Mouse (Mus musculus) spleen, adult 18-20 months (tissue): ENCODE measurements around the gene Tet3.
"Not testable (repeated sequence)": the region's sequence is repeated elsewhere in the genome, so short reads cannot be mapped to it uniquely, and the experiment has no call there.

Source experiments
- DNase-seq, 2 experiments: peaks; one replicate each; pipeline ENCODE4 v3.0.0; 2022; ENCODE audit warnings: mixed read lengths in 2 of 2

The Tet3 gene

GRCm38 (mm10) chr6:83361523-83362248 lies 97.2 kb downstream of the Tet3 start:
- DNase-seq, result no peak

GRCm38 (mm10) chr6:83357436-83357835 lies 101.4 kb downstream of the Tet3 start:
- DNase-seq, result no peak

DNA sequence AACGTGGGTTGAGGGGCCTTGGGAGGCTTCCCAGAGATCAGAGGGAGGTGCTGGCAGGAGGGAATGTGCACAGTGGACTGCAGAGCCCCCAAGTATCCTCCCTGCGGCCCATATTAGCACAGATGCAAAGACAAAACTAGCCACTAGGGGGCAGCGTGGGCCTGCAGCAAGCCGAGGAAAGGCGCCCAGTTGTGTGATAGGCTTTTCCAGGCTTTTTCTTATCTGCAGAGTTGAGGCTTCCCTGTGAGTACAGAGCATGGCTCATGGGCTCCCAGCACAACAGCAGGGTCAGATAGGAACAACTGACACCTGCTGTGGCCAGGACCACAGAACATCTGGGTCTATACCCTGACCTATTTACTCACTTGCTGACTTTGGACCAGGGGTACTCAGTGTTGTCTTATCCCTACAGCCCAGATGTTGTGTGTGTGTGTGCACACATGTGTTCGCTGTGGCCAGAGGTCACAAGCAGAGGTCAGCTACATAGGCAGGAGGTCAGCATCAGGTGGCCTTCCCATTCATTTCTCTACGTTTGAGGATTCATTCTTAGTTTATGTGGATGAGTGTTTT lies 102.2 kb downstream of the Tet3 start:
- peak; percentile 58 to 86 for DNase-seq

GRCm38 (mm10) chr6:83354856-83355781 lies 103.8 kb downstream of the Tet3 start:
- DNase-seq, result no peak

DNA sequence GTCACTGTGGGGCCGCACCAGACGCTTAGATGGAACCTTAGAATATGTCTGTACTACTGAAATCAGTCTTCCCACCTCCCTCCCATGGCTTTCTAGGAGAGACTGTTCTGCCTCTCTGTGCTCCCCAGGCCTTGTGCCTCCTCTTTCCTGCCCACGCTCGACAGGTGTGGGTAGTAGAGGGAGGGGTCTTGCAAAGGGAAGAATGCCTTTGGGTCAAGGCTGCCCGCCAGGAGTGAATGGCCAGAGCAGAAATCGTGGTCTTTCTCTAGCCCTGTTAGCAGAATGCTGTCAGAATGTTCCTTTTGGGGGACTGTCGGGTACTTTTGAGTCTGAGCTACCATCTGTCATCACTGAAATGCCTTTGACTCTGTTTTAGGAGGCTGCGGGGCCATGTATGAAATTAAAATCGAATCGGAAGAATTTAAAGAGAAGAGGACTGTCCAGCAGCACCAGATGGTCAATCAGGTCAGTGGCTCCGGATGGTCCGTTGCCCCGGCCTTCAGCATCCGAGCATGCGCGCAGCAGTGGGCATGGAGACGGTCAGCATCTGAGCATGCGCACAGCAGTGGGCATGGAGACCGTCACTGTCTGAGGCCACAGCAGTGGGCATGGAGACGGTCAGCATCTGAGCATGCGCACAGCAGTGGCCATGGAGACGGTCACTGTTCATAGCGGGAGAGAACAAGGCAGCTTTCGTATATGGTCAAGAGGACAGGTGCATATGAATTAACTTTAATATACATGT lies 106.0 kb downstream of the Tet3 start:
- DNase-seq, result no peak

- no peak for DNase-seq
These were observed 107.3 kb downstream of the Tet3 start for GRCm38 (mm10) chr6:83351490-83352160.

DNA sequence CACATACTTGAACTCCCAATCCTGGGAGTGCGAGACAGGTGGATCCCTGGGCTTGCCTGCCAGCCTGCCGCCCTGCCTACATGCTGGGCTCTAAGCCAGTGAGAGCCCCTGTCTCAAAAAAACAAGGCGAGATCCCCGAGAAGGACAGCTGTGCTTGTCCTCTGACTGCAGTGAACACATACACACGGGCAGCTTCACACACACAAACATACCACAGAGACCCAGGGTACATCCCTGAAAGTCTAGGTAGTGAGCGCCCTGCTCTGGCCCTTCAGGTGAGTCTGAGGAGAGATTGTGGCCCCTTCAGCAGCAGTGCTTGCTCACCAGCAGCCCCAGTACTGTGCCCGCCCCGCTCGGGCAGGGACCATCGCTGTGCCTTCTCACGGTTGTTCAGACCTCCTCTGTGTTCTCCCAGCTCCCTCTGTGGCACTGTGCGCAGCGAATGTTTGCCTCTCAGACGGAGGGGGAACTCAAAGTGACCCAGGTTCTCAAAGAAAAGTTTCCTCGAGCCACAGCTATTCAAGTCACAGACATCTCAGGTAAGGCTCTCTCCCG lies 108.0 kb downstream of the Tet3 start:
- DNase-seq, result no peak

DNA sequence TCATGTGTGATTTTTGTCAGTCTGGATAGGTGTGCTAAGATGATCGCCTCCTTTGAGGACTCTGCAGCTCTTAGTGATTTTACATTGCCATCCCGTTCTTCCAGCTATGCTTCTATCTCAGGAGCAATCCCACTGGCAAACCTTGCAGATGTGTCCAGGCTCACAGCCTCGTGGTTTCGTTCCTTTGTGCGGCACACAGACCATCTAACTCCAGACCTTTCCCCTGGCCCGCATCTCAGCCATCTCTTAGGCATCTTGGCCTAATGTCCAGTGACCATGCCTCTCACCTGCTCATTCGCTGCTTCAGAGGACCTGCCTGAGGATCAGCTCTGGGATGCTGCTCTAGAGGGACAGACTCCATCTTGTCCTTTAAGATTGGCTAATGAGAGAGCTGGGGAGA lies 108.7 kb downstream of the Tet3 start:
- DNase-seq, result no peak

- peak; percentile 85 to 97 for DNase-seq
These were observed 109.5 kb downstream of the Tet3 start for GRCm38 (mm10) chr6:83349274-83349958.

- DNase-seq, result no peak
These were observed 110.0 kb downstream of the Tet3 start, which contains the start of gene Bola3 for GRCm38 (mm10) chr6:83348873-83349272. Gene Bola3 (plus strand): TSS chr6:83349147.

GRCm38 (mm10) chr6:83347916-83348315 lies 111.0 kb downstream of the Tet3 start:
- DNase-seq, result no peak

DNA sequence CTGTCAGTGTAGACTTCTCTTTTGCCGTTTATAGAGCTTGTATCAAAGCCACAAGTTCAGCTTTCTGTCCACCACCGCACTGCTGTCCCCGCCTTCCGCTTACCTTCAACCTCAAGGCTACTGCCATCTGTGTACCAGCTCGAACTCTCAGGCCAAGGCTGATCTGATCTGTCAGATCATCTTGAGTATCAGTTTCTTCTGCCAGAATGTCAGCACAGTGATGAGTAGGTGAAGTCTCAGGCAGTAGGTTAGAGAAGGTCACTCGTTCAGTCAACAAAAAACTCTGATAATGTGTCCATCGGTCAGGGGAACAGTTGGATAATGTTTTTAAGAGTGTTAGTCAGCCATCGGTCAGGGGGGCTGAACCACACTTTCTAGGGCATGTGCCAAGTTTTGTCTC lies 113.6 kb downstream of the Tet3 start:
- not testable (repeated sequence) for DNase-seq

- DNase-seq, result no peak
These were observed 115.9 kb downstream of the Tet3 start for GRCm38 (mm10) chr6:83342957-83343356.

DNA sequence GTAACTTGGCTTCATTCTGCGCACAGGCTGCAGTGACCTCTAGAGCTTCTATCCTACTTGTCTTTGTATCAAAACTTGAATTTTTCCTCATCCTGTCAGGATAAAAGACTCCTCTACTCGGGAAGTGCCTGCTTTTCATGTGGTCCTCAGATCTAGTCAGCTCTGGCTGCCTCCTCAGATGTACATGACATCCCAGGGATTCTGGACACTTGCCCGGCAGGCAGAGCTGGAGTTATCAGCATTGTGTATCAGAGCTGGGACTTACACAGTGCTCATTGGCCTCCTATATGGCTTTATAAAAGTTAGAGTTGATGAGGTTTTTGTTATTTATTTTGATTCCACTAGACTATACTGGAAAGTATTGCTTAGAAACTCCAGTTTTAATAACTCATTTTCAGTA lies 117.5 kb downstream of the Tet3 start:
- no peak for DNase-seq

DNA sequence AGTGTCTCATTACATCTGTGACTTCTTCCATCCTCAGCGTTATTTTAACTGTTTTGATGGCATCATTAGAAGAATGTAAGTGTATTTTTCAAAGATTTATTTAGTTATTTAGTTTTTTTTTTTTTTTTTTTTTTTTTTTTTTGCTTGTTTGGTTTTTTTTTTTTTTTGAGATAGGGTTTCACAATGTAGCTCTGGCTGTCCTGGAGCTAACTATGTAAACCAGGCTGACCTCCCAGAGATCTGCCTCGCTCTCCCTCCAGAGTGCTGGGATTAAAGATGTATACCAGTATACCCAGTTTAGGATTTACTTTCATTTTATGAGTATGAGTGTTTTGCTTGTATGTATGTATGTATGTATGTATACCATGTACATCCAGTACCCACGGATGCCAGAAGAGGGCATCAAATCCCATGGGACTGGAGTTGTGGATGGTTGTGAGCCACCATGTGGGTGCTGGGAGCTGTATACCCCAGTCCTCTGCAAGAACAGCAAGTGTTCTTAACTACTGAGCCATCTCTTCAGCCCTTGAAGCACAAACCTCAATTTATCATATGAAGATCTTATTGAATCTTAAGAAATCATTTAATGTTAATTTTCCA lies 131.2 kb downstream of the Tet3 start:
- DNase-seq, result no peak

DNA sequence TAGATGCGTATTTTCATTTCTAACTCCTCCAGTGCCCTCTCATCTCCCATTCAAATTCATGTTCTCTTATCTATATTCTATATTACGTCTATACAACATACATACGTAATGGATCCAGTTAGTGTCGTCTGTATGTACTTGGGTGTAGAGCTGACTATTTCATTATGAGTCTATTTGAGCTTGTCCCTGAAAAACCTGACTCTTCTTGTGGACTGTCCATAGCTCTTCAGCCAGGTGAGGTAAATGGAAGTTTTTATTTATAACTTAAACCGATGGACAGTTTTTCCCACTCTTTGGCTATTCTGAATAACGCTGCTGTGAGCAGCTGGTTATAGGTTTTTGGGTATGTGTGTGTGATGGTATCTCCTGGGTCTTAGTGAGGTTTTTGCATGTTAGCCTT lies 132.1 kb downstream of the Tet3 start:
- DNase-seq, result no peak

DNA sequence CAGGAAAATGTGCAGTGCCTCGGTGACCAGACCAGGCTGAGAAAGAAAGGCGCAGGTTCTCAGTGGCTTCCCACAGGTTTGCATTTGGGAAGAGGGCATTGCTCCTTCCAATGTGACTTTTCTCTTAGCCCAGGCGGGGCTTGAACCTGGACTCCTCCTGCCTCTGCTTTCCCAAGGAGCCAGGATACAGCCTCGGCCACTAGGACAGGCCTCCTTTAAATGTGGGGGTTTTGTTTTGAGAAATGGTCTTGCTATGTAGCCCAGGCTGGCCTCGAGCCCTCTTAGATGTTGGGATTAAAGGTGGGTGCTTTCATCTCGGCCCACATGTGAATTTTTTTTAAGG lies 132.5 kb downstream of the Tet3 start:
- DNase-seq, result no peak

GRCm38 (mm10) chr6:83325525-83326393 lies 133.1 kb downstream of the Tet3 start, which contains the start of the genes Mthfd2 and Mob1a:
Gene Mthfd2 (minus strand): TSS chr6:83325908.
Gene Mob1a (plus strand): TSS chr6:83326016.
- DNase-seq, result peak; percentile 91 to 93

- DNase-seq, result peak in 1 of 2 experiments; percentile 10
These were observed 135.0 kb downstream of the Tet3 start for GRCm38 (mm10) chr6:83323652-83324419.
